Mouse (Mus musculus): ENCODE results near the gene Lrpprc. TPM values are rescaled to one million over a fixed set of nuclear protein-coding genes. Genes with fewer than 3 reads are reported as not detected.

Gene Lrpprc
- polyA plus RNA-seq (2015; fragmentation: Nextera tagmentation; extraction: Ambion mirVana), result 41.4 and 41.6 TPM in 2 replicates

GRCm38 (mm10) chr17:84790447-84791098 is at the start of gene Lrpprc:
Lrpprc (minus strand) TSS chr17:84790789.
- peak; percentile 96 for ATAC-seq (ENCODE audit: low read depth)
- no peaks in the 10 kb centered on the region for H3K36me3 ChIP-seq (ENCODE audit: control insufficient read depth, insufficient read depth)
- under 1% methylated on average over 50 of the region's 51 CpGs for WGBS (ENCODE audit: insufficient replicate concordance)
- H3K4me1 ChIP-seq (ENCODE audit: control insufficient read depth, low read depth, low read length), result peaks cover 28% of the 10 kb centered on the region
- H3K27ac ChIP-seq (ENCODE audit: low read length), result peak within 1 kb of the TSS; percentile 90
- H3K27me3 ChIP-seq (ENCODE audit: control insufficient read depth, insufficient read depth, low read depth, low read length), result no peaks in the 10 kb centered on the region
- H3K4me3 ChIP-seq (ENCODE audit: low read depth, low read length), result peak within 1 kb of the TSS; percentile 95
- peak within 1 kb of the TSS; percentile 83 for H3K4me2 ChIP-seq (ENCODE audit: low read depth, low read length)
- H3K9ac ChIP-seq (ENCODE audit: low read depth, low read length), result peak within 1 kb of the TSS; percentile 85
- no peaks in the 10 kb centered on the region for H3K9me3 ChIP-seq (replicated peaks; ENCODE audit: control insufficient read depth, low read length)

- H3K4me1 ChIP-seq (ENCODE audit: control insufficient read depth, low read depth, low read length), result no peaks in the 10 kb centered on the region
- no peak overlapping the region for H3K27ac ChIP-seq (ENCODE audit: low read length)
- no peaks in the 10 kb centered on the region for H3K27me3 ChIP-seq (ENCODE audit: control insufficient read depth, insufficient read depth, low read depth, low read length)
- H3K4me3 ChIP-seq (ENCODE audit: low read depth, low read length), result no peak overlapping the region
- ATAC-seq (ENCODE audit: low read depth), result peak; percentile 43; the same call in 1 of the 2 replicates
- no peaks in the 10 kb centered on the region for H3K36me3 ChIP-seq (ENCODE audit: control insufficient read depth, insufficient read depth)
- no peaks in the 10 kb centered on the region for H3K9me3 ChIP-seq (replicated peaks; ENCODE audit: control insufficient read depth, low read length)
- 1% methylated on average over 3 of the region's 3 CpGs for WGBS (ENCODE audit: insufficient replicate concordance)
- H3K4me2 ChIP-seq (ENCODE audit: low read depth, low read length), result no peak overlapping the region
- H3K9ac ChIP-seq (ENCODE audit: low read depth, low read length), result no peak overlapping the region
Measured at GRCm38 (mm10) chr17:84837780-84838179, 47.2 kb upstream of the Lrpprc start.

GRCm38 (mm10) chr17:84835249-84835648 is 44.7 kb upstream of the Lrpprc start:
- H3K27ac ChIP-seq (ENCODE audit: low read length), result no peak overlapping the region
- no peaks in the 10 kb centered on the region for H3K27me3 ChIP-seq (ENCODE audit: control insufficient read depth, insufficient read depth, low read depth, low read length)
- no peak for ATAC-seq (ENCODE audit: low read depth)
- no peaks in the 10 kb centered on the region for H3K4me1 ChIP-seq (ENCODE audit: control insufficient read depth, low read depth, low read length)
- H3K36me3 ChIP-seq (ENCODE audit: control insufficient read depth, insufficient read depth), result no peaks in the 10 kb centered on the region
- 70% methylated on average over 9 of the region's 9 CpGs for WGBS (ENCODE audit: insufficient replicate concordance)
- no peaks in the 10 kb centered on the region for H3K9me3 ChIP-seq (replicated peaks; ENCODE audit: control insufficient read depth, low read length)
- no peak overlapping the region for H3K4me3 ChIP-seq (ENCODE audit: low read depth, low read length)
- H3K9ac ChIP-seq (ENCODE audit: low read depth, low read length), result no peak overlapping the region
- no peak overlapping the region for H3K4me2 ChIP-seq (ENCODE audit: low read depth, low read length)

- H3K9ac ChIP-seq (ENCODE audit: low read depth, low read length), result no peak overlapping the region
- H3K4me2 ChIP-seq (ENCODE audit: low read depth, low read length), result no peak overlapping the region
- no peak overlapping the region for H3K27ac ChIP-seq (ENCODE audit: low read length)
- no peaks in the 10 kb centered on the region; the same call in 1 of the 2 replicates for H3K27me3 ChIP-seq (ENCODE audit: control insufficient read depth, insufficient read depth, low read depth, low read length)
- no peaks in the 10 kb centered on the region for H3K36me3 ChIP-seq (ENCODE audit: control insufficient read depth, insufficient read depth)
- no peak for ATAC-seq (ENCODE audit: low read depth)
- H3K4me3 ChIP-seq (ENCODE audit: low read depth, low read length), result no peak overlapping the region
- H3K9me3 ChIP-seq (replicated peaks; ENCODE audit: control insufficient read depth, low read length), result no peaks in the 10 kb centered on the region
- 63% methylated on average over 8 of the region's 8 CpGs for WGBS (ENCODE audit: insufficient replicate concordance)
- no peaks in the 10 kb centered on the region for H3K4me1 ChIP-seq (ENCODE audit: control insufficient read depth, low read depth, low read length)
Measured at GRCm38 (mm10) chr17:84832346-84832745, 41.8 kb upstream of the Lrpprc start.

- Histone ChIP-seq H3K27me3 (ENCODE audit: control insufficient read depth, insufficient read depth, low read depth, low read length) (no peaks in the 10 kb centered on the region; the same call in 1 of the 2 replicates), H3K27ac (ENCODE audit: low read length) (no peak overlapping the region), H3K36me3 (ENCODE audit: control insufficient read depth, insufficient read depth) (no peaks in the 10 kb centered on the region), H3K9ac (ENCODE audit: low read depth, low read length) (no peak overlapping the region), H3K4me2 (ENCODE audit: low read depth, low read length) (no peak overlapping the region), H3K4me1 (ENCODE audit: control insufficient read depth, low read depth, low read length) (no peaks in the 10 kb centered on the region), H3K4me3 (ENCODE audit: low read depth, low read length) (no peak overlapping the region), H3K9me3 (replicated peaks; ENCODE audit: control insufficient read depth, low read length) (no peaks in the 10 kb centered on the region)
- WGBS (ENCODE audit: insufficient replicate concordance), result 72% methylated on average over 6 of the region's 6 CpGs
- no peak for ATAC-seq (ENCODE audit: low read depth)
Measured at GRCm38 (mm10) chr17:84828301-84828700, 37.7 kb upstream of the Lrpprc start.

- ATAC-seq (ENCODE audit: low read depth), result no peak
- Histone ChIP-seq H3K27ac (ENCODE audit: low read length) (no peak overlapping the region), H3K4me3 (ENCODE audit: low read depth, low read length) (no peak overlapping the region), H3K9ac (ENCODE audit: low read depth, low read length) (no peak overlapping the region), H3K27me3 (ENCODE audit: control insufficient read depth, insufficient read depth, low read depth, low read length) (no peaks in the 10 kb centered on the region), H3K9me3 (replicated peaks; ENCODE audit: control insufficient read depth, low read length) (no peaks in the 10 kb centered on the region), H3K4me2 (ENCODE audit: low read depth, low read length) (no peak overlapping the region), H3K36me3 (ENCODE audit: control insufficient read depth, insufficient read depth) (no peaks in the 10 kb centered on the region), H3K4me1 (ENCODE audit: control insufficient read depth, low read depth, low read length) (no peaks in the 10 kb centered on the region)
- WGBS (ENCODE audit: insufficient replicate concordance), result 12% methylated on average over 4 of the region's 4 CpGs
Measured at GRCm38 (mm10) chr17:84820603-84821002, 30.0 kb upstream of the Lrpprc start.

DNA sequence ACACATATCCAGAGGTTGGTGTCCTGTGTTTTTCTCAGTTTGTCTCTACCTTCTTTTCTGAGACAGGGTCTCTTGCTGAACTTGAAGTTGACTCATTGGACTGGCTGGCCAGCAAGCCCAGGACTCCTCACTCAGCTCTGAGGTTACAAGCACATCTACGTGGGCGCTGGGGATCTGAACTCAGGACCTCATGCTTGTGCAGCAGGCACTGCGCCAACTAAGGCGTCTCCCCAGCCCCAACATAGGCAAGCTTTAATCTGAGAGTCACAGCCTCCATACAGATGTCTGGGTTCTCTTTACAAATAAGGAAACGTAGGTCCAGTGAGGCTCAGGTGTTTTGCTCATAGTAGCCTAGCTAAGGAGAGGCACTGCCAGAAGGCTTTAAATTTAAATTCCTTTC is 27.8 kb upstream of the Lrpprc start:
- Histone ChIP-seq H3K9me3 (replicated peaks; ENCODE audit: control insufficient read depth, low read length) (no peaks in the 10 kb centered on the region), H3K27ac (ENCODE audit: low read length) (no peak overlapping the region), H3K4me3 (ENCODE audit: low read depth, low read length) (no peak overlapping the region), H3K4me1 (ENCODE audit: control insufficient read depth, low read depth, low read length) (no peaks in the 10 kb centered on the region), H3K4me2 (ENCODE audit: low read depth, low read length) (no peak overlapping the region), H3K9ac (ENCODE audit: low read depth, low read length) (no peak overlapping the region), H3K27me3 (ENCODE audit: control insufficient read depth, insufficient read depth, low read depth, low read length) (no peaks in the 10 kb centered on the region), H3K36me3 (ENCODE audit: control insufficient read depth, insufficient read depth) (no peaks in the 10 kb centered on the region)
- 59% methylated on average over 5 of the region's 5 CpGs for WGBS (ENCODE audit: insufficient replicate concordance)
- ATAC-seq (ENCODE audit: low read depth), result no peak

DNA sequence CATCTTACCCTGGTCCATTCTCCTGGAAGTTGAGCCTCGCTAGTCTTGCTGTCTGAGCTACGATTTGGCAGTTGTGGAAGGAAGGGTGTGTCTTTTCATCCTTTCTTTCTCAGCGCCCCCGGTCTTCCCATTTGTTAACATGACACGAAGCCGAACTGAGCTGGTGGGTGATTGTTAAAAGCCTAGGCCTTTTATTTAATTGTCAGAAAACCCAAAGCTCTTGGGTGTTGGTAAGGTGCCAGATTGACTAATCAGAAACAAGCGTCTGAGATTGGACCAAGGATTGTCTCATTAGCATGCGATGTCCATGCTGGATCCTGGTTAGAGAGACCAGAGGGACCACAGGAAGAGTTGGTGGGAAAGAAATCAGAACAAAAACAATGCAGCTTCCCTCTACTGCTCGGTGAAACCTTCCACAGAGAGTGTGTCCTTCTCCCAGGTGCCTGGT is 25.4 kb upstream of the Lrpprc start:
- no peaks in the 10 kb centered on the region for H3K36me3 ChIP-seq (ENCODE audit: control insufficient read depth, insufficient read depth)
- 64% methylated on average over 9 of the region's 9 CpGs for WGBS (ENCODE audit: insufficient replicate concordance)
- ATAC-seq (ENCODE audit: low read depth), result no peak
- no peak overlapping the region for H3K9ac ChIP-seq (ENCODE audit: low read depth, low read length)
- no peaks in the 10 kb centered on the region for H3K9me3 ChIP-seq (replicated peaks; ENCODE audit: control insufficient read depth, low read length)
- no peak overlapping the region for H3K4me2 ChIP-seq (ENCODE audit: low read depth, low read length)
- no peak overlapping the region for H3K27ac ChIP-seq (ENCODE audit: low read length)
- H3K4me3 ChIP-seq (ENCODE audit: low read depth, low read length), result no peak overlapping the region
- no peaks in the 10 kb centered on the region for H3K4me1 ChIP-seq (ENCODE audit: control insufficient read depth, low read depth, low read length)
- H3K27me3 ChIP-seq (ENCODE audit: control insufficient read depth, insufficient read depth, low read depth, low read length), result no peaks in the 10 kb centered on the region

DNA sequence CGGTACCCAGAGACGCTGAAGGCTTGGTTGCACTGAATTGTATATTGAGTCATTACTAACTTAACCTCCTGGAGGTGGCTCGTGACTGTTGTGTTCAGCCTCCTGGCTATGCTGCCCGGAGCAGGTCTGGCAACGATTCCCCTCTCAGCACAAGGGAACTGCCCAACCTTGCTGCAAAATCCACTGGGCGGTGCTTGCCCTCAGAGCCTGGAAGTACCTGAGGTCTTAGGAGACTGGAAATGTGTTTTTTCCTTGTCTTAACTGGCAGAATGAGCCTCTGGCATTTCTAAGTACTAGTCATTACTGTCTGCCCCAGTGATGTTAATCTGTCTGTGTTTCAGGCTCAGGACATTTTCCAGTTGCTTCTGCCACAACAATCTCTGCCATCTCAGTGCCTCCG is 24.3 kb upstream of the Lrpprc start:
- H3K9ac ChIP-seq (ENCODE audit: low read depth, low read length), result no peak overlapping the region
- no peak overlapping the region for H3K4me2 ChIP-seq (ENCODE audit: low read depth, low read length)
- H3K4me3 ChIP-seq (ENCODE audit: low read depth, low read length), result no peak overlapping the region
- 72% methylated on average over 7 of the region's 7 CpGs for WGBS (ENCODE audit: insufficient replicate concordance)
- H3K27ac ChIP-seq (ENCODE audit: low read length), result no peak overlapping the region
- no peaks in the 10 kb centered on the region for H3K36me3 ChIP-seq (ENCODE audit: control insufficient read depth, insufficient read depth)
- no peaks in the 10 kb centered on the region for H3K9me3 ChIP-seq (replicated peaks; ENCODE audit: control insufficient read depth, low read length)
- H3K27me3 ChIP-seq (ENCODE audit: control insufficient read depth, insufficient read depth, low read depth, low read length), result no peaks in the 10 kb centered on the region
- no peak for ATAC-seq (ENCODE audit: low read depth)
- no peaks in the 10 kb centered on the region for H3K4me1 ChIP-seq (ENCODE audit: control insufficient read depth, low read depth, low read length)
